Mouse (Mus musculus) lung, postnatal 25 days (tissue): Measurements from ENCODE around the gene Apoc2.

Source experiments
- DNase-seq: peaks from one replicate; pipeline ENCODE4 v3.0.0; 2022; ENCODE audit warnings: low spot score

Gene Apoc2

DNA sequence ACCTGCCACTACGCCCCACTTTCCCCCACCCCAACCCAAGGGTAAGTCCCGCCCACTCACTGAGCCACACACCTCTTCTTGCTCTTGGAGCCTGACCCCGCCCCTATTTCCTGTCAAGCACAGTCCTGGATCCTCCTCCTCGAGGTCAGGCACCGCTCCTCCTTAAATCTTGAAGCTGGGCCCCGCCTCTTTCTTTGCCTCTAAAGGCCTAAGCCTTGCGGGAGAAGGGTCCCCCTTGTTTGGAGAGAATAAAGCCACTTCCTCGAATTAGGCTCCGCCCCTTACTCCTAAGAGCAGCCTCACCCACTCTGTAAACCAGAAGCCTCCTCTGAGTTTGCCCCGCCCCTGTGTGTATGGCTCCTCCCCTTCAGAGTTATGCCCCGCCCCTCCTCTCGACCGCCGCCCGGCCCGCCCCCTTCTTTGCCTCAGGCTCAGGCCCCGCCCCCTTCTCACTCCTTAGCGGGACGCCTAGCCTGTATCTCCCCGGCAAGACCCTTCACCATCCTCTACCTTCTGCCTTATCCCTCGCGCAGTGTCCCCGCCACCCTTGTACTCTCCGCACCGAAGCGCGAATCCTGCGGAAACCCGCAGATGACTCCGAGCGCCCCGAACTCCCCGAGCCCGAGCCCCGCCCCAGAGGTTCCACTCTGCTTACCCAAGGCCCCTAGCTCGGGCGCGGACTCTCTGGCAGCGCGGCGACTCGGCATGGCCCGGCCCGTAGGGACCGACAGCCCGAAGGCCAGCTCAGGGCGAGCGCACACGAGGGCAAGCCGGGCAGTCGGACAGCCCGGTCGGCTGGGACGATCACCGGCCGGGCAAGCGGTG is 49.0 kb downstream of the Apoc2 start:
- DNase-seq, result peak; percentile 99

DNA sequence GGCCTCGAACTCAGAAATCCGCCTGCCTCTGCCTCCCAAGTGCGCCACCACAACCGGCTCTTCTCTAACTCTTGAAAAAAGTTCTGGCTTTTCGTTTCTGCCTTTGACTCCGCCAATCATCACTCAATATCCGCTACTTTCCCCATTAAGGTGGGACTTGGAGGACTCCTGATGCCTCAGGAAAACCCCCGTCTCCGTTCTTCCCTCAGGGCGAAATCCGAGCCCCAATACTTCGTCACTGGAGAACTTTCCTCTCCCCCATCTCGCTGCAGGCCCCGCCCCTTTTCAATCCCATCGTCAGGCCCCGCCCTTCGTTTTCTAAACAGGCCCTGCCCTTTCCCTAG is 49.6 kb downstream of the Apoc2 start:
- DNase-seq, result no peak

DNA sequence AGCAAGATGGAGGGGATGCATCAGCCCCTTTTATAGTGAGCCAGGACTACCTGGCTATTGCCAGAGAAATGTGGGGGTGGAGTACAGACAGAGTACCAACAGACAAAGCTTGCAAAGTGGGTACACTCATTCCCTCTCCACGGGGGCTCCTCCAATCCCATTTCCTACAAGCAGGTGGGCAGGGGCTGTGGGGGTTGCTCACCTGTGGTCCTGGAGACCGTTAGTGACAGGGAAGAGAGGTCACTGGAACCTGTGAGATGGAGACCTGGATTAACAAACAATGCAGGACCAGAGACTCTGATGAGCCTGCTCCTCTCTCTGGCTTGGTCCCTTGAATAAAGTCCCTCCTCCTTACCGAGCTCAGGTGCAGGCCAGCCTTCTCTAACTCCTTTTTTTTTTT is 50.0 kb downstream of the Apoc2 start:
- no peak for DNase-seq

DNA sequence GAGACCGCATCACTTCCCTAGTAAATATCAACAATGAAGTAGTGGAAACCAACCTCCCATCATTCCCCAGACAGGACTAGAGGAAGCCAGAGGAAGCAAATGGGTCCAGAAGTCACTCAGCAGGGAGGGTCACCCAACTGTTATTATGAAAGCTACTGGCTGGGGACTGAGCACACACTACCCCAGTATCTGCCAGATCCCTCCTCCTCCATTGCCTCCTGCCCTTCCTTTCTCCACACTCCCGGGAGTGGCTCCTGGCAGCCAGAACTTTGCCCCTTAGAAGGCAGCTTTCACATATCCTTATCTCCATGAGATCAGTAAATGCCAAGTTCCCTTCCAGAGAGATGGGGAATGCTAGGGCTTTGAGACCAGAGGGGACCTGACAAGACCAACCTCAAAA is 54.3 kb downstream of the Apoc2 start:
- DNase-seq, result no peak

DNA sequence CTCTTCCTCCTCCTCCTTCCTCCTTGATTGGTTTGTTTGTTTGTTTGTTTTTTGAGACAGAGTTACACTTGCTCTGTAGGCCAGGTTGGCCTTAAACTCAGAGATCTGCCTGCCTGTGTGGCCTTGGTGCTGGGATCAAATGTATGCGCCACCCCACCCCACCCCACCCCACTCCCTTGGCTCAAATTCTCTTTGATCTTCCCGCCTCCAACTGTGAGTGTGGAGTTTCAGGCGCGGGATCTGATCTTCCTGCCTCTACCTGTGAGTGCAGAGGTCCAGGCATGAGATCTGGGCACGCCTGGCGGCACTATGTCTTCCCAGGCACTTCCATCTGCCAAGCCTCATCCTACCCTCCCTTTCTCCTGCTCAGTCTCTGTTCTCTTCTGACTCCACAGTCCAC is 55.5 kb downstream of the Apoc2 start:
- no peak for DNase-seq
